Mouse (Mus musculus): Measurements from ENCODE around the gene Vsx1.

GRCm38 (mm10) chr2:150735756-150736576 is 46.8 kb upstream of the Vsx1 start:
- TF ChIP-seq CTCF (IDR thresholded peaks at IDR 0.05) = no peak
- TF ChIP-seq POLR2A (IDR thresholded peaks at IDR 0.05; ENCODE audit: insufficient read depth, low read depth, low read length) = no peak

Data from heart, adult 2 months (tissue).